Mouse (Mus musculus) MEL-GATA-1-ER (cell line): Measurements from ENCODE around the gene Tmem132d.

ENCODE experiments used
- DNase-seq: peaks from one replicate; pipeline ENCODE4 v3.0.0-alpha.2; 2012; ENCODE audit warnings: low read depth; ENCODE audit errors: extremely low read depth

Gene Tmem132d

DNA sequence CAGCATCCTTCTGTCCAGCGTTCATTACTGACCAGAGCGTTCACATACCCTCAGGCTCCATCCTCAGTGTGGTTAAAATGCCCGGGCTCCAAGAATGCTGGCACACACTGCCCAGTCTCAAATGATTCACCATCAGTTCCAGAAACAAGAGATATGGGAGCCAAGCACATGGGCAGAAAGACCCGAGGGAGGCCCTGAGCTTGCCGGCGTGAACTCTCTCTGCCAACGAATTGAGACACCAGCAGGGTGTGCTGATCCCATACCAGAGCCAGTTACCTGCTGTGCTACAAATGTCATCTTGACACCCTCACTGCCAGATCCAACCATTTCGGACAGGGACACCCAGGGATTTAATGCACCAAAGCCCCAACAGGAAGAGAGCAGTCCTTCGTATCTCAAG lies 25.3 kb downstream of the Tmem132d start:
- no peak for DNase-seq

DNA sequence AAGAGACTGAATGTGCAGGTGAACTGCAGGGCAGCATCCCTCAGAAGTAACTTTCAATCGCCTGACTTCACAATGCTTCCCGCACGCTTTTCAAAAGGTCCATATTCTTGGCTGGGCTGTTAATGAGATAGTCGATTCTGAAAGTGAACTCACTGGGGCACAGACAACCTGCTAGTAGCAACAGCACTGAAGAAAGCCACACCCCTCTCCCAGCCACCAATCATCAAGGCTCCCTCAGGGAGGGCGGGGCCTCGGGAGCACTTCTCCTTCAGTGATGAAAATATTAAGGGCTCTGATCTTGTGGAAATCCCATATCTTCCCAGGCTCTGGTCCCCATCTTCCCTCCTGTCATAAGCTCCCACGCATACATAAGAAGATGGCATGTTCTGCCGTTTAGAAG lies 27.8 kb downstream of the Tmem132d start:
- DNase-seq = no peak

DNA sequence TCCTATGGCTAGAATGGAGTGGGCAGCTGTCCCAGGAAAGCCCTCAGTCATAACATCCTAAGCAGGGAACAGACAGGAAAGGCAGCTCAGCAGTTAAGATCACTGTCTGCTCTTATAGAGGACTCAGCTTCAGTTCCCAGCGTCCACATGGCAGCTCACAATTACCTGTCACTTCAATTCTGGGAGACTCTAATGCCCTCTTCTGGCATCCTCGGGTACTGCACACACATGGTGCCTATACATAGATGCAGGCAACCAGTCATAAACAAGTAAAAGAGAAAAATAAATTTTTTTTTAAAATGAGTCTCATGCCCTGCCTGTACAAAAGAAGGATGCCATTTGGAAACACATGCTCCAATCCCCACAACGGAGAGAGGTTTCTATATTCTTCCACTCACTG lies 28.7 kb downstream of the Tmem132d start:
- DNase-seq = no peak

DNA sequence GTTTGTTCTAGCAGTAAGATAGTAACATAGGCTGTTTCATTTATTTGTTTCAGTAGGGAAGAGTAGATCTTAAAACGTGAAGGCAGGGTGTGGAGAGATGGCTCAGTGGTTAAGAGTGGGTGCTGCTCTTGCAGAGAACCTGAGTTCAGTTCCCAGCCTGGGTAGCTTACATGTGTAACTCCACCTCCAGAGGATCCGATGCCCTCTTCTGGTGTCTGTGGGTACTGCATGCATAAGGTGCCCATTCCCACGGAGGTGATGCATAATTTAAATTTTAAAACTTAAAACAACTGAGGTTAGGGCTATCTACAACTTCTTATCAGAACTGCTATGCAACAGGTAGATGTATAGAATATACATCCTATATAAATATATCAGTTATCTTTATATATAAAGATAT lies 40.5 kb downstream of the Tmem132d start:
- no peak for DNase-seq

DNA sequence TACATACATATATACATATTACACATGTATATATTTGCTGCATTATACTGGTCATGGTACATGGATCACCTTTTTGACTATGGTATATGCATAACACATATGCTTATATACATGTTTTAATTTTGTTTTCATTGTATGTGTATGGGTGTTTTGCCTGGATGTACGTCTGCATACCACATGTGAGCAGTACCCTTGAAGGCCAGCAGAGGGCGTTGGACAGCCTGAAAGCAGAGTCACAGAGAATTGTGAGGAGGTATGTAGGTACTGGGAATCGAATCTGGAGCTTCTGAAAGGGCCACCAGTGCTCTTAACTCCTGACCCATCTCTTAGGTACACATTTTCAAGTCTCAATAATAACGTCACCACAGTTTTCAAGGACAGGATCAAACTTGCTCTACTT lies 43.2 kb downstream of the Tmem132d start:
- DNase-seq = no peak

DNA sequence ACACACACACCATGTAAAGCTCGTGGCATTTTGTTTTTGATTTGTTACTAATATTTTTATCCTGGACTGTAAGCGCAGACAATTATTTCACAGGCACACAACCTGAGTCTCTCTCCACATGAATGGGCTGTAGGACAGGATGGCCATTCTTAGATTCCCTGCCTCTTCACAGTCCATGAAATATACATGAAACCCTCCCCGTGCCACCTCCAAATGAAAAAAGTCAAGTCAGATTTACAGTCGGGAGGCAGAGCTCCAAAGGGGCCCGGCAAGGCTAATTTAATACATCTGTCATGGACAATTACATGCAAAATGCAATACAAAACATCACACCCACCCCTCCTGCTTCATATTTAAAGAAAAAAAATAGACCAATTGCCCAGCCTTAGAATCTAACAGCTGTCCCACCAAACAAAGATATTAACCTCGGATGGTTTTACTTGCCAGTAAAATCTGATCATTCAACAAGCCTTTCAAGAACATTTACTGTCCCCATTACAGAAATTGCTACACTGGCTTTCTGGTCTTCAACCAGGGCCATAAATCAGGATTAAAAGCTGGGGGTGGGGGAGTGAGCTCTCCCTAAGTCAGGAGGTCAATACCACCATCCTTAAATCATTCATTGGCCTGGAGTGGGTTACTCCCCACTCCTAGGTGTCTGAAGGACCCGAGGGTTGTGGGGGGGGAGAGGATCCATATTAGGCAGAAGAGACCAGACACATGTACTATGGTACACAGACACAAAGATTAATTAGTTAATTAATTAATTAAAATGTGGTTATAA lies 44.3 kb downstream of the Tmem132d start:
- DNase-seq = no peak

DNA sequence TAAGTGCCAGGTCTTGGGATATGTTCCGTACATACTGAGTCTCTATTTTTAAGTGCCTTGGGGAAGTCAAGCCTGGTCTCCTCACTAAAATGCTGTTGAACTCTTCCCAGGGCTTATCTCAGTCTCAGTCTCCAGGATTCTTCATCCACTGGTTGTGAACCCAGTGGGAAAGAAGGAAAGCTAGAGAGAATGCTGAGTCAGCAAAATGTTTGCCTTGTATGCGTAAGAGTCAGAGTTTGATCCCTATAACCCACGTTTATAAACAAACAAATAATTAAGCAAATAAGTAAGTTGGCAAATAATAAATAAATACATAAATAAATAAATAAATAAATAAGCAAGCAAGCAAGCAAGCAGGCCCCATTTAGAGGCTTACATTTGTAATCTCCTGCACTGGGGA lies 63.1 kb downstream of the Tmem132d start:
- DNase-seq = no peak

DNA sequence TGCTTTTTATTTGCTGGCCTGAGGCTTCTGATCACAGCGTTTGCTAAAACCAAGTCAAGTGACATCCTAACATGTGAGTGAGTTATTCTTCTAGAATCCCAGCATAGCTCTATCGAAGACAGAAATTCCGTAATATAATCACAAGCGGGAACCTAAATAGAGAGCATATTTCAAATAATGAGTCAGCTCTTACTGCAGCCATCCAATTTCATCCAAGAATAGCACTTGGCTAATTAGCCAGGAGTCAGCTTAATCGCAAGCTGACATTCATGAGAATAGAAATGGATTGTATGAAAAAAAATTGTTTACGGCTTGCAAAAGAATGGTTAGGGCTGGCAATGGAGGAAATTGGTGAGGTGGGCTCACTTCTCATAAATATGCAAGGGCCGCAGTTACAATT lies 63.8 kb downstream of the Tmem132d start:
- DNase-seq = no peak

DNA sequence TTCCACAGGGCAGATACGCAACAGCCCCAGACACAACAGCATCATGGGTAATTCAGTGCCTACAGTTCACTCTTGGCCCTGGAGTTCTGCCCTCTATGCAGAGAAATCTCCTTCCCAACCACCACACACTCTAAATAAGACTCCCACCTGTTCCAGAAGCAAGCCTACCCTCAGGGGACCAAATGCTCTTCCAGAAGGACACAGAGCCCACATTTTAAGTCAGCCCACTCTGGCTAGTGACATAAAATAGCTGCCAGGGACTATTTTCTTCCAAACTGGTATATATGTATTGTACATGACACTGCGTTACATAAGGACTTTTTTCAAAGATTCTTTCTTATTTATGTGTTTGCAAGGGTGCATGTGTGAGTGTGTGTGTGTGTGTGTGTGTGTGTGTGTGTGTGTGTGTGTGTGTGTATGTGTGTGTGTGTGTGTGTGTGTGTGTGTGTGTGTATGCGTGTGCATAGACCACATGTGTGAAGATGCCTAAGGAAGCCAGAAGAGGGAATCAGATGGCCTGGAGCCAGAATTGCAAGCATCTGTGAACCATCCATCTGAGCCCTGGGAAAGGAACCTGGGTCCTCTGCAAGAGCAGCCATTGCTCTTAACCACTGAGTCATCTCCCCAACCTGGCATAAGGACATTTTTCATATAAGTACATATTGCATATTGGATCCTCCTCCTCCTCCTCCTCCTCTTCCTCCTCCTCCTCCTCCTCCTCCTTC lies 67.5 kb downstream of the Tmem132d start:
- DNase-seq = no peak

DNA sequence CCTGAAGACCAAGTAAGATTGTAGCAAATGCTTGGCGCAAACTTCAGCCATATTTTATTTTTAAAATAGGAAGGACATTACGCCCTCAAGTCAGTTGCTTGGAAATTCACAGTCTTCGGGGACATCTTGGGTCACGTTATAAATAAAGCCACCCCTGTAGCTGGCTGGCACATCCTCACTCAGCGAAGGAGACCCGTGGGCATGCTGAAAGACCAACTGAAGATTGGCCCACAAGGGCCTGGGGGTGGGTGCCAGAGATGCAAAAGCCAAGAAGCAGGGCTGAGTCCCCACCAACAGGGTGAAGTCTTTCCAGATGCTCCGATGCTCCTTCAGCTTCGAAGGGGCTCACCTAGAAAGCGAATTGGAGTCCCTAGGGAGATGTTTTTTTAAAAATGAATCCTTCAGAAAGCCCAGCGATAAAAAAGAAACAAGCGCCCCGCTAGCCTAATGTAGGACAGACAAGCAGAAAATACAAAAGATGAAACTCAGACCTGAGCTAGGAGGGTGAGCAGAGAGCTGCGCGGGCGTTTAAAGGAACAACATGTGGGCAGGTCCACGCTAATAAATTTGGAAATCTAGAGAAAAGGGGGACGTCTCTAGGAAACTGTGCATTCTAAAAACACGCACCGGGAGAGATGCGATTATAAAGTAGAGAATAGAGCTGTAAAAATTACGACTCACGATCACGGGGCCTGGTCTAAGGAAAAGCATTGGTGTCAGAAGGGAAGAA lies 71.8 kb downstream of the Tmem132d start:
- no peak for DNase-seq

DNA sequence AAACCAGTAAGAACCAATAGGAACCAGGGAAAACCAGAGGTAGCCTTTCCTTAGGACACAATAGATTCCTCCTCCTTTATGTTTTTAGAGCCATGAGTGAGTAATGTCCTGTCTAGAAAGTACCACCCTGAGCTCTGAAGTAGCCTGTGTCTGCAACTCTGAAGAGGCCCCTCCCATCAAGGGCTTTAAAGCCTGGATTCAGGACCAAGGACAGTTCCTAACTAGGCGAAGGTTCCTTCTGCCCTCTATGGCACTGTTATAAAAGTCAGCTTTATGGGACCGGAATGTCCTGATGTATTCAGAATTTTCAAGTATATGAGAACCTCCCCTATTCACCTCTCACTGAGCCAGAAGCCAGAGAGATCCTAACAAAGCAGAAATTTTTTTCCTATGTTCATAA lies 84.0 kb downstream of the Tmem132d start:
- no peak for DNase-seq

DNA sequence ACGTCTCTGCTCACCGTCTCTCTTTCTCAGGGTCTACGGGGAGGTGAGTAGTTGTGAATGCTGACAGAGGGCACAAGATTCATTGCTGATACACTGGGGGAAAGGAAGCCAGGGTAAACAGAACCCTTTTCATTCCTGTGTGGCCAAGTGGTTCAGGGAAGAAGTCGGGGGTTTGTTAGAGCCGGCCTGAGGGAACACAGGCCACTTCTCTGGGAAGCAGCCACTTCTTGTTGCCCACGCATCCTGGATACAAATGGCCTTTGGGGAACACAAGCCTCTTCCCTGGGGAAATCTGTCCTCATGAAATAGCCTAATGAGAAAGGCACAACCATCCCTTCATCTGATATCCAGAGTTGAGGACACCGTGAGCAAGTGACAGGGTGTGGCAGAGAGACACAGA lies 96.0 kb downstream of the Tmem132d start:
- DNase-seq = no peak

DNA sequence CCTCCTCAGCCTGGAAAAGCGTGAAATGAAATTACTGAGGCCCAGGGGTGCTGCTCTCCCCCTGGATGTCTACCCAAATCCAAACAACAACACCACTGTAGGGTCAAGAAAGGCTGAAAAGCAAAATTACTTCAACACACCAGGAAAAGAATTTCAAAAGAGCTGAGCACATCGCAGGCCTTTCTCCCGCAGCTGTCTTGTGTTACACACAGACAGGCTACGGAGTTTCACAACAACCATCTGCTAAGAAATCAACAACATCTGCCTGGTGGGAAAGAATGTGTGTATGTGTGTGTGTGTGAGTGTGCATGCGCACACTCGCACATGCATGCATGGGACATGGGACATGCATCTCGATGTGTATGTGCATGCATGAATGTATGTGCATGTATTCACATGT lies 100.1 kb downstream of the Tmem132d start:
- DNase-seq = no peak

DNA sequence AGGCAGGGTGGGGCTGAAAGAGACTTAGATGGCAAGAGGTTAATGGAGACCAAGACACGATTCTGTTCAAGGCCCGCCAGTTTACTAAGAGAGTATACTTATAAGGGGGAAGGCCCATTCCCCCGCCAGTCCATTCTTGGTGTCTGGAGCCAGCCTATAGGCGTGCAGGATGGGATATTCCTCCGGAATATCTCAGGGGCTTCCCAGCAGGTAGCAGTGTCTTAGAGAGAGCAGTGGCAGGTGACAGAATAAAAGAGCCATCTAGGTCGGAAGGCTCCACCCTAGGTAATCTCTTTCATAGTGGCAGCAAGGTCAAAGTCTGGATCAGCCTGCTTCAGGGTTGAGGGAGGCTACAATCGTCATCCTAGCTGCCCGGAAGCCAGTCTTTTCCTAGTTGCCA lies 102.5 kb downstream of the Tmem132d start:
- DNase-seq = no peak

DNA sequence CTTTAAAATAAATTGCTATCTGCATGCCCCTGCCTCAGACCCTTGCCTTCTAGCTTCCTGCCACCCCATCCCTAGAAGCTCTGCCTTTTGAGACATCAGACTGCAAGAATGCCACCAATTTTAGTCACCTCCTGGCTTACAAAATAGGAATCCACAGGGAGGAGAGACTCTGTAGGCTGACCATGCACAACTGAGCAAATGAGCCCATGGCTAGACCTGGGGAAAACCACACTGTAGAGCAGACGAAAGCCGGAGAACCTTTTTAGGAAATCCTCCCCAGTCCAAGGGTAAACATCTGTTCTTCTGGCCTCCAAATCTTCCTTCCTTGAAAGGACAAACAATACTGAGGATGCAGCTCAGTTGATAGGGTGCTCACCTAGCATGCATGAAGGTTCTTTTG lies 130.5 kb downstream of the Tmem132d start:
- no peak for DNase-seq

DNA sequence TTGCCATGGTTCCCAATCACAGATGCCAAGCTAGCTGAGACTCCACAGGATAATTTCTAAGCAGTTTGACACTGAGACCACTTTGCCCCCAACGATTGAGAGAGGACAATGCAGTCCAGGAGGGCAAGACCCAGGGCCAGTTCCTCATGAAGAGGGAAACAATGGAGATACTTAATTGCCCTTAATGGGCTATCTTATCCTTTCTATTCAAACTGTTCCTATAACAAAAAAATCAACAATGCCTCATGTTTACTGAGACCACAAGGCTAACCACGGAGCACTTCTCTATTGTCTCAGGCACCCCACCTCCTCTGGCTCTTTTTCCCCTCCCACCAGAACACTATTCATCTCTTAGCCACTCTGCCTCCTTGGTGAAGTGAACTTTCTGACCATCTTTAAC lies 141.7 kb downstream of the Tmem132d start:
- DNase-seq = no peak

DNA sequence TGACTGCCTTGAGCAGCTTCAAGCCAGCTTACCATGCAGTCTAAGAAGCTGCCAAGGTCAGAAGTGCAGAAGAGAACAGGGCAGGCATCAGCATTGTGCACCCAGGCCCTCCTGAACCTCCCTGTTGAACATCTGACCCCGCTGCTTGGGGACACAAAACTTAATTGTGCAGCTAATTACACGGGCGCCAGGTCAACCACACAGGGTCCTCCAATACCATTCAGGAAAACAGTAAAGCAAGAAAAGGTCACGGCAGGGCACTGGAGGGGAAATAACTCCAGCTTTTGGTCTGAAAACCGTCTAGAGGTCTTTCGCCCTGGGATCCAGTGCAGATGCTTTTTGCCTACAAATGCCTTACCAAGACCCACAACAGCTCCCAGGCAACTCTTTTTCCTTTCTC lies 159.6 kb downstream of the Tmem132d start:
- no peak for DNase-seq

DNA sequence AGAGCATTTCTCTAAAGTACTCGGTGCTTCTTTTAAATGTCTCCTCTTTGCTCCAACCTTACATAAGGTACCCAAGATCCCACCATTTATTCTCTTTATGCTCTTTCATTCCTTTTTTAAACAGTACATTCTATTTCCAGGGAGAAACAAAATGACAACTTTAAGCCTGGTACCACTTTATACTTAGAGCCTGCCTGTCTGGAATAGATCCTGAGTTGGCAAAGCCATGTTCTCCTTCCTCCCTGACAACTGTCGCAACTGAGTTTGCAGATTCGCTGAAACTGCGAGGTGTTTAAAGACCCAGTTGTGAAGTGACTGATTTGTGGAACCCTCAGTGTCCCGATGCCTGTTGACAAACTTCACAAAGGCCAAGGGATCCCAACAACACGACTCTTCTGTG lies 165.5 kb downstream of the Tmem132d start:
- DNase-seq = no peak

DNA sequence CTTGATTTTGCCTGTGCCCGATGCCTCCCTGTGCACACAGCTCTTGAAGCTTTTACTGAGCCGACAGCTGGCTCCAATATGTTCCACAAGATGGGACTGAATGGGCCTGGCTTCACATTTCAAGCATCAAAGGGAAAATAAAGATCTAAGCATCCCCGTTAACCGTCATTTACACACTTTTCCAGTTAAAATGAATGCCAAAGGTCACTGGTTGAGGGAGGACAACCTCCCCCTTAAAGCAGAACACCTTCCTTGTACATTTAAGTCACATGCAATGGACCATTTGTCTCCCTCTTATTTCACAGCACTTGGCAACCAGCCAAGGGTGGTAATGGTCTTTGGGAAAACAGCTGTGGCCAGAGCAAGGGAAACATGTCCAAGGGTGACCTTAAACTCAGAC lies 188.7 kb downstream of the Tmem132d start:
- DNase-seq = no peak

DNA sequence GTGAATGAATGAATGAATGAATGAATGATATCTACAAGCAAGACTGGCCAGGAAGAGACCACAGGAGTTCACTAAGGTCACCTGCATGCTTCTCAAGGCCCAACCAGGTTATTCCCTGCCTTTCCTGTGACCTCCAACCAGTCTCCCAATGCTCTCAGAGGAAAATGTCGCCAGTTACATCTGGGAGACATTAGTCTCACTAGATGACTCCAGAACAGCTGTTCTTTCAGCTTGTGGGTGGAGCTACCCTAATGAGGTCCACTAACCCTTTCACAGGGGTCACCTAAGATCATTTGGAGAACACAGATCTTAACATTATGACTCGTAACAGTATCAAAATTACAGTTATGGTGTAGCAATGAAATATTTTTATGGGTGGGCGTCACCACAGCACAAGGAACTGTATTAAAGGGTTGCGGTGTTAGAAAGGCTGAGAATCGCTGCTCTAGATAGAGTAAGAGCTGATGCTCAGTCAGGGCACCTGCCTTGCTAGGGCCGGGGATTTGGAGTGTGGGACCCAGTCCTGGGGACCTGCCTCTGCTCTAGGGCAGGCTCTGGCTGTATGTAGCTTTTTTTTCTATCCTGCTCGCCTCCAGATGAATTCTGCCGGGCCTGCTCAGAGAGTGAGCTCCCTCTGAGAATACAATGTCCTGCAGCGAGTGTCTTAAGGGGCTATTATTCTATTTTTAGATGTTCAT lies 196.1 kb downstream of the Tmem132d start:
- DNase-seq = no peak

DNA sequence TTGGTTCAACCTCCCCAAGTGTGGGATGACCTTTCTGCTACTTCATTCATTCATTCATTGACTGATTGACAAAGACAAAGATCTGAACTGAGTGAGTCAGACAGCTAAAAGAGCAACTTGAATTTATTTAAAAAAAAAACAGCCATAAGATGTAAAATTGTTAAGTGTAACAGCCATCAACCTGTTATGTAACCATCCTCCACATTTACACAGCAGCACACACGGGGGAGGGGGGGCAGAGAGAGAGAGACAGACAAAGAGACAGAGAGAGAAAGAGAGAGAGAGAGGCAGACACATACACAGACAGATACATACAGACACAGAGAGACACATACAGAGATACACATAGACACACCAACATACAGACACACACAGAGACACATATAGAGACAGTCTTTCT lies 197.3 kb downstream of the Tmem132d start:
- no peak for DNase-seq

DNA sequence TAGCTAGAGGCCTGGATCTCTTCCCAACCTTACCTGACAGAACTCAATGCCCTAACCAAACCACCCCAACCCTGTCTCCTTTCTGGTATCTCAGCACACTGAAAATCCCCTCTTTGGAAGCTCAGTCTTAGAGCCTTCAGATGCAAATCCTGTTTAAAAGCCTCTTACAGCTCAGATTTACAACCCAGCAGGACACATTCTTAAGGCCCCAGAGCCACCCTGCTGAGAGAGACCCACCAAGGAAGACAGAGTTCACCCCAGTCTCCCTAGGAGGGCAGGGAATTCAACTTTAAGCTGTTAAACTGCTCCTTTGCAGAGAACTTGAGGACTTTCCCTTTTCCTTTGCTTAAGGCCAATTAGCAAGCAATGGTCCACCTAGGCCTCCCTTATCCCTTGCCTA lies 199.8 kb downstream of the Tmem132d start:
- no peak for DNase-seq
